Mouse (Mus musculus) v-Abl transformed pro-B cells (cell line): ENCODE data around the gene B3galt4.

Experiments
- in situ Hi-C, 2 experiments: fragments of 400-800 bp; cut with MboI; formaldehyde crosslinking; loops; one replicate each; pipeline ENCODE4 v1.15.1; 2025; ENCODE audit not compliant: unreplicated experiment in 2 of 2

The B3galt4 gene

GRCm38 (mm10) chr17:33948090-33948904 is 3.0 kb downstream of the B3galt4 start:
- in situ Hi-C loops = no loop called here

GRCm38 (mm10) chr17:33947430-33948089 is 3.7 kb downstream of the B3galt4 start:
- in situ Hi-C loops = no loop called here

- in situ Hi-C loops = no loop called here
Observed at GRCm38 (mm10) chr17:33943454-33943853, 7.8 kb downstream of the B3galt4 start.

- in situ Hi-C loops = no loop called here
Observed at GRCm38 (mm10) chr17:33941381-33941780, 9.9 kb downstream of the B3galt4 start.

- in situ Hi-C loops = no loop called here
Observed at GRCm38 (mm10) chr17:33940981-33941380, 10.3 kb downstream of the B3galt4 start.

- in situ Hi-C loops = no loop called here
Observed at GRCm38 (mm10) chr17:33940206-33940805, 11.0 kb downstream of the B3galt4 start, which contains the start of the genes Pfdn6 and Wdr46. Pfdn6 (minus strand) TSS chr17:33940343. Wdr46 (plus strand) TSS chr17:33940660.

- in situ Hi-C loops = no loop called here
Observed at GRCm38 (mm10) chr17:33938783-33939182, 12.5 kb downstream of the B3galt4 start.

- in situ Hi-C loops = no loop called here
Observed at GRCm38 (mm10) chr17:33936993-33937392, 14.3 kb downstream of the B3galt4 start.

GRCm38 (mm10) chr17:33935422-33936055 is 15.7 kb downstream of the B3galt4 start:
- in situ Hi-C loops = no loop called here

GRCm38 (mm10) chr17:33932970-33933369 is 18.3 kb downstream of the B3galt4 start:
- in situ Hi-C loops = loop anchor here in 1 of 2 experiments (5.0 kb wide), 1 partner anchor 41 kb away; the partner anchor contains the start of gene Kifc1

GRCm38 (mm10) chr17:33932448-33932847 is 18.8 kb downstream of the B3galt4 start:
- in situ Hi-C loops = loop anchor here in 1 of 2 experiments (5.0 kb wide), 1 partner anchor 40 kb away; the partner anchor contains the start of gene Kifc1

- in situ Hi-C loops = loop anchor here in 1 of 2 experiments (5.0 kb wide), 1 partner anchor 40 kb away; the partner anchor contains the start of gene Kifc1
Observed at GRCm38 (mm10) chr17:33931947-33932346, 19.3 kb downstream of the B3galt4 start.

- in situ Hi-C loops = loop anchor here in 1 of 2 experiments (5.0 kb wide), 1 partner anchor 39 kb away; the partner anchor contains the start of gene Kifc1
Observed at GRCm38 (mm10) chr17:33931159-33931866, 20.0 kb downstream of the B3galt4 start.

GRCm38 (mm10) chr17:33930280-33931158 is 20.8 kb downstream of the B3galt4 start:
- in situ Hi-C loops = loop anchor here in 1 of 2 experiments (5.0 kb wide), 1 partner anchor 38 kb away; the partner anchor contains the start of gene Kifc1

GRCm38 (mm10) chr17:33929371-33930279 is 21.7 kb downstream of the B3galt4 start, which contains the start of gene Rgl2:
Rgl2 (plus strand) TSS chr17:33929543.
- in situ Hi-C loops = loop anchor here (5.0 kb wide), 1 partner anchor 37 kb away; the partner anchor contains the start of gene Kifc1 (in 2 of the 2)

- in situ Hi-C loops = loop anchor here in 1 of 2 experiments (5.0 kb wide), 1 partner anchor 36 kb away; the partner anchor contains the start of gene Kifc1
Observed at GRCm38 (mm10) chr17:33928251-33928947, 22.9 kb downstream of the B3galt4 start.
